Mouse (Mus musculus) MEL (cell line): ENCODE data around the gene Tubb3. TPM values are rescaled to one million over a fixed set of nuclear protein-coding genes. Genes with fewer than 3 reads are reported as not detected.
"Not testable (repeated sequence)": the region's sequence is repeated elsewhere in the genome, so short reads cannot be mapped to it uniquely, and the experiment has no call there.

Experiments used
- DNase-seq: peaks from one replicate; pipeline ENCODE4 v3.0.0; 2011; ENCODE audit warnings: low read depth, low spot score
- H3K27ac ChIP-seq: 2 replicates; pipeline ENCODE4 v1.5.1; 2012; ENCODE audit warnings: low read depth, mild to moderate bottlenecking, control low read depth, low read length, moderate library complexity; ENCODE audit not compliant: control insufficient read depth
- H3K27me3 ChIP-seq, 2 experiments: fragments of 150-350 bp in 1 of 2; sonication (generic) in 1 of 2; 2 replicates each; pipeline ENCODE4 v1.6.1; 2012; ENCODE audit warnings: low read length in 2 of 2, mild to moderate bottlenecking in 2 of 2, improper control_type of control experiment in 1 of 2, moderate library complexity in 1 of 2; ENCODE audit not compliant: insufficient read depth in 2 of 2, control insufficient read depth in 1 of 2
- H3K36me3 ChIP-seq, 2 experiments: 2 replicates each; pipeline ENCODE4 v1.6.1; 2012 to 2014; ENCODE audit warnings: low read length in 2 of 2, improper control_type of control experiment in 1 of 2, inconsistent platforms in 1 of 2, mild to moderate bottlenecking in 1 of 2; ENCODE audit not compliant: insufficient read depth in 2 of 2, control insufficient read depth in 1 of 2
- H3K4me1 ChIP-seq, 2 experiments: fragments of 150-350 bp in 1 of 2; sonication (generic) in 1 of 2; 2 replicates each; pipeline ENCODE4 v1.6.1; 2012; ENCODE audit warnings: low read length in 2 of 2, improper control_type of control experiment in 1 of 2, mild to moderate bottlenecking in 1 of 2; ENCODE audit not compliant: insufficient read depth in 2 of 2, control insufficient read depth in 1 of 2
- H3K4me3 ChIP-seq, 2 experiments: fragments of 150-350 bp in 1 of 2; sonication (generic) in 1 of 2; 2 replicates each; pipeline ENCODE4 v1.5.1; 2012; ENCODE audit warnings: low read depth in 2 of 2, low read length in 2 of 2, mild to moderate bottlenecking in 2 of 2, moderate library complexity in 2 of 2, control low read depth in 1 of 2, improper control_type of control experiment in 1 of 2; ENCODE audit not compliant: control insufficient read depth in 1 of 2, insufficient read depth in 1 of 2
- H3K79me2 ChIP-seq: 2 replicates; pipeline ENCODE4 v1.6.1; 2012; ENCODE audit warnings: mild to moderate bottlenecking, low read length, moderate library complexity; ENCODE audit not compliant: control insufficient read depth, poor library complexity, insufficient read depth
- H3K9ac ChIP-seq: 2 replicates; pipeline ENCODE4 v1.6.1; 2012; ENCODE audit warnings: low read depth, mild to moderate bottlenecking, control low read depth, low read length, moderate library complexity; ENCODE audit not compliant: control insufficient read depth, poor library complexity, severe bottlenecking
- H3K9me3 ChIP-seq: fragments of 150-350 bp; sonication (generic); replicated peaks from 2 replicates; pipeline ENCODE4 v1.6.1; 2012; ENCODE audit warnings: mild to moderate bottlenecking, low read length, improper control_type of control experiment, moderate library complexity; ENCODE audit not compliant: insufficient read depth
- CTCF ChIP-seq, 3 experiments: IDR thresholded peaks in 2 of 3; conservative IDR thresholded peaks in 1 of 3; 2 replicates each; pipeline ENCODE4 v1.5.1; 2011 to 2012; ENCODE audit warnings: low read length in 3 of 3, low read depth in 2 of 3, mild to moderate bottlenecking in 2 of 3, improper control_type of control experiment in 1 of 3, inconsistent platforms in 1 of 3, mixed read lengths in 1 of 3, moderate library complexity in 1 of 3; ENCODE audit not compliant: control insufficient read depth in 1 of 3, insufficient read depth in 1 of 3, poor library complexity in 1 of 3, severe bottlenecking in 1 of 3
- ELF1 ChIP-seq: IDR thresholded peaks from 2 replicates; pipeline ENCODE4 v1.6.1; 2014; ENCODE audit warnings: low read depth, mild to moderate bottlenecking, inconsistent platforms, low read length, improper control_type of control experiment, moderate library complexity
- EP300 ChIP-seq, 2 experiments: IDR thresholded peaks; 2 replicates each; pipeline ENCODE4 v1.6.1; 2011; ENCODE audit warnings: improper control_type of control experiment in 2 of 2, low read length in 2 of 2, low read depth in 1 of 2, mild to moderate bottlenecking in 1 of 2
- ETS1 ChIP-seq: IDR thresholded peaks from 2 replicates; pipeline ENCODE4 v1.6.1; 2012; ENCODE audit warnings: low read depth, mild to moderate bottlenecking, inconsistent platforms, low read length, improper control_type of control experiment, moderate library complexity
- GABPA ChIP-seq: IDR thresholded peaks from 2 replicates; pipeline ENCODE4 v1.6.1; 2012; ENCODE audit warnings: low read depth, mild to moderate bottlenecking, inconsistent platforms, low read length, improper control_type of control experiment, moderate library complexity
- GATA1 ChIP-seq: IDR thresholded peaks from 2 replicates; pipeline ENCODE4 v1.6.1; 2011; ENCODE audit warnings: low read depth, low read length, improper control_type of control experiment
- HCFC1 ChIP-seq: IDR thresholded peaks from 2 replicates; pipeline ENCODE4 v1.6.1; 2012; ENCODE audit warnings: low read depth, mild to moderate bottlenecking, inconsistent platforms, low read length, improper control_type of control experiment, moderate library complexity
- MAX ChIP-seq: IDR thresholded peaks from 2 replicates; pipeline ENCODE4 v1.6.1; 2011; ENCODE audit warnings: low read length, improper control_type of control experiment
- MAZ ChIP-seq: IDR thresholded peaks from 2 replicates; pipeline ENCODE4 v1.6.1; 2012; ENCODE audit warnings: low read depth, mild to moderate bottlenecking, inconsistent platforms, low read length, improper control_type of control experiment
- MXI1 ChIP-seq: IDR thresholded peaks from 2 replicates; pipeline ENCODE4 v1.6.1; 2011; ENCODE audit warnings: mild to moderate bottlenecking, low read depth, low read length, improper control_type of control experiment
- MYC ChIP-seq: IDR thresholded peaks from 2 replicates; pipeline ENCODE4 v1.6.1; 2011; ENCODE audit warnings: low read depth, mild to moderate bottlenecking, low read length, improper control_type of control experiment, moderate library complexity
- RAD21 ChIP-seq: IDR thresholded peaks from 2 replicates; pipeline ENCODE4 v1.6.1; 2011; ENCODE audit warnings: mild to moderate bottlenecking, low read depth, low read length, improper control_type of control experiment
- RCOR1 ChIP-seq: IDR thresholded peaks from 2 replicates; pipeline ENCODE4 v1.6.1; 2012; ENCODE audit warnings: low read depth, mild to moderate bottlenecking, inconsistent platforms, low read length, improper control_type of control experiment
- SMC3 ChIP-seq: IDR thresholded peaks from 2 replicates; pipeline ENCODE4 v1.6.1; 2011; ENCODE audit warnings: low read depth, low read length, improper control_type of control experiment
- TAL1 ChIP-seq: IDR thresholded peaks from 2 replicates; pipeline ENCODE4 v1.6.1; 2012; ENCODE audit warnings: mild to moderate bottlenecking, inconsistent platforms, low read length, moderate library complexity, mixed read lengths
- TBP ChIP-seq: IDR thresholded peaks from 2 replicates; pipeline ENCODE4 v1.8.0; 2011; ENCODE audit warnings: low read depth, low read length, improper control_type of control experiment
- TCF12 ChIP-seq: IDR thresholded peaks from 2 replicates; pipeline ENCODE4 v1.6.1; 2014; ENCODE audit warnings: low read depth, mild to moderate bottlenecking, inconsistent platforms, low read length, improper control_type of control experiment, moderate library complexity
- UBTF ChIP-seq: IDR thresholded peaks from 2 replicates; pipeline ENCODE4 v1.6.1; 2012; ENCODE audit warnings: low read depth, mild to moderate bottlenecking, inconsistent platforms, low read length, improper control_type of control experiment, moderate library complexity, borderline replicate concordance; ENCODE audit not compliant: insufficient read depth
- ZC3H11A ChIP-seq: IDR thresholded peaks from 2 replicates; pipeline ENCODE4 v1.6.1; 2012; ENCODE audit warnings: low read depth, mild to moderate bottlenecking, inconsistent platforms, low read length, improper control_type of control experiment
- ZMIZ1 ChIP-seq: IDR thresholded peaks from 2 replicates; pipeline ENCODE4 v1.6.1; 2012; ENCODE audit warnings: low read depth, mild to moderate bottlenecking, inconsistent platforms, low read length, improper control_type of control experiment, moderate library complexity
- ZNF384 ChIP-seq: IDR thresholded peaks from 2 replicates; pipeline ENCODE4 v1.6.1; 2012; ENCODE audit warnings: low read depth, mild to moderate bottlenecking, inconsistent platforms, low read length, improper control_type of control experiment
- polyA plus RNA-seq, 2 experiments: library from polyadenylated mRNA; stranded (reverse) in 1 of 2; unstranded in 1 of 2; fragments of >175 nt in 1 of 2; fragments of >200 nt in 1 of 2; gene quantifications; 2 replicates each; pipeline versions ENCODE4 v1.2.1 to v1.2.4; 2012; ENCODE audit warnings: low replicate concordance in 2 of 2, low read depth in 1 of 2; ENCODE audit not compliant: insufficient read length in 2 of 2, insufficient read depth in 1 of 2, missing spikeins in 1 of 2
- total RNA-seq: library from RNA; depleted of rRNA; stranded (reverse); fragments of 300-350 nt; gene quantifications from 2 replicates; pipeline ENCODE4 v1.2.3, GENCODE M21; 2012

Tubb3 gene
- total and polyA plus RNA-seq, 3 experiments = 0.69 to 1.4 TPM; not detected in 1

DNA sequence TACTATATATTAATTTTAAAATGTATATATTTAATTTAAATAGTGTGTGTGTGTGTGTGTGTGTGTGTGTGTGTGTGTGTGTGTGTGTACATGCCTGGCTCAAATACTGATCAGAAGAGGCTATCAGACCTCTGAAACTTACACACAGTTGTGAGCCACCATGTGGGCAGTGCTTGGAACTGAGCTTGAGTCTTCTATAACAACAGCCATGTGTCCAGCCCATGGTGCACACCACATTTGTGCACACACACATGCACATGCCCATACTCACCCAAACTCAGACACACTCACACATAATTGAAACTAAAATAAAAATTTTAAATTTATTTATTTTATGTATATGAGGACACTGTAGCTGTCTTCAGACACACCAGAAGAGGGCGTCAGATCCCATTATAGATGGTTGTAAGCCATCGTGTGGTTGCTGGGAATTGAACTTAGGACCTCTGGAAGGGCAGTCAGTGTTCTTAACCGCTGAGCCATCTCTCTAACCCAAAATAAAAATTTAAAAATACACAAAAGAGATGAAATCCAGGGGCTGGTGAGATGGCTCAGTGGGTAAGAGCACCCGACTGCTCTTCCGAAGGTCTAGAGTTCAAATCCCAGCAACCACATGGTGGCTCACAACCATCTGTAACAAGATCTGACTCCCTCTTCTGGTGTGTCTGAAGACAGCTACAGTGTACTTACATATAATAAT lies 3.9 kb downstream of the Tubb3 start:
- peak; percentile 49 for DNase-seq
- H3K36me3 ChIP-seq = peaks cover 0 to 19% of the 10 kb centered on the region in 2 experiments; a peak in 2 of 4 replicates
- H3K9ac ChIP-seq, H3K4me3 ChIP-seq, H3K27ac ChIP-seq, H3K9me3 ChIP-seq, H3K27me3 ChIP-seq, H3K79me2 ChIP-seq: not testable (repeated sequence)
- peak in 1 of 3 experiments; percentile 13; a peak in 1 of 6 replicates for TF ChIP-seq CTCF (IDR thresholded peaks at IDR 0.05 in 2 of 3, conservative IDR thresholded peaks at IDR 0.05 in 1 of 3; ENCODE audit: control insufficient read depth in 1 of 3, insufficient read depth in 1 of 3, low read depth in 2 of 3, low read length in 3 of 3, poor library complexity in 1 of 3, severe bottlenecking in 1 of 3)
- peak; percentile 97 for TF ChIP-seq TBP
- H3K4me1 ChIP-seq = peaks cover 0 to 31% of the 10 kb centered on the region in 2 experiments; a peak in 3 of 4 replicates

DNA sequence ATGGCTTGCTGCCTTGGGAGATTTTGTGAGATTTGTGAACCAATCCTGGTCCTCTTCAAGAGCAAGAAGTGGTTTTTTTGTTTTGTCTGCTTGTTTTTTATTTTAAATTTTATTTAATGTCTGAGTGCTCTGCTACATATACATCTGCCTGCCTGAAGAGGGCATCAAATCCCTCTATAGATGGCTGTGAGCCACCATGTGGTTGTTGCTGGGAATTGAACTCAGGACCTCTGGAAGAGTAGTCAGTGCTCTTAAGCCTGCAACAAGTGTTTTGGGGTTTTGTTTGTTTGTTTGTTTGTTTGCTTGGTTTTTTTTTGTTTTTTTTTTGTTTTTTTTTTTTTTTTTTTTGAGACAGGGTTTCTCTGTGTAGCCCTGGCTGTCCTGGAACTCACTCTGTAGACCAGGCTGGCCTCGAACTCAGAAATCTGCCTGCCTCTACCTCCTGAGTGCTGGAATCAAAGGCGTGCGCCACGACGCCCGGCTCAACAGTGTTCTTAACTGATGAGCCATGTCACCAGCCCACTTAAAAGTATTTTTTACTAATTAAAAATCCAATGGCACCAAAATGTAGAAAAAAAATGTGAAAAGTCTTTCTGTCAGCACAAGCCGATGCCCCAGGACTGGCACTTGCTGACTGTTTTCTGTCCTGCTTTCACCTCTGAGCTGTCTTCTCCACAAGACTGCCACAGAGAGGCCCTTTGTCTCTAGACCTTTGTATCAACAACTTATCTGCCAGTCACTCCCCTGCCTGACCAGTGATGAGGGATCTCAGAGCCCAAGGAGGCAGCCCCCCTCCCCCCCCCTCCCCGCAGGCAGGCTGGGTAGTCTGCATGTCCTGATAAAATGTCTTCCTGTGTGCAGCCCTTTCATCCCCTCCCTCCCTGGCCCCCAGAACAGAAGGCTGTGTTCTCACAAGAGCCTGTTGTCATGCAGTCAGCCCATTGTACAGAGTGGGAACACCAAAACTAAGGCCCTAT lies 5.0 kb downstream of the Tubb3 start:
- H3K4me1 ChIP-seq = peaks cover 0 to 25% of the 10 kb centered on the region in 2 experiments; a peak in 3 of 4 replicates
- H3K36me3 ChIP-seq = peaks cover 0 to 12% of the 10 kb centered on the region in 2 experiments; a peak in 2 of 4 replicates
- no peaks in the 10 kb centered on the region for H3K27me3 ChIP-seq
- H3K9ac ChIP-seq = 0 out of 2 replicates have a peak overlapping the region, but pooled peaks have one; percentile 7
- H3K27ac ChIP-seq = peak overlapping the region; percentile 46
- no peaks in the 10 kb centered on the region for H3K9me3 ChIP-seq
- TF ChIP-seq MAZ (peak; percentile 93; the same call in 1 of the 2 replicates), ZNF384 (peak; percentile 57), HCFC1 (0 out of 2 replicates have a peak, but pooled peaks have one; percentile 28), MYC (peak; percentile 63; the same call in 1 of the 2 replicates), ELF1 (no peak), ETS1 (peak; percentile 29; the same call in 1 of the 2 replicates), RCOR1 (peak; percentile 43), RAD21 (peak; percentile 45), TBP (peak; percentile 90), ZC3H11A (0 out of 2 replicates have a peak, but pooled peaks have one; percentile 17), EP300 (IDR thresholded peaks at IDR 0.05; ENCODE audit: low read depth in 1 of 2, low read length in 2 of 2) (peak; percentile 41 to 68; a peak in 3 of 4 replicates), ZMIZ1 (no peak), GATA1 (peak; percentile 5; the same call in 1 of the 2 replicates), TCF12 (peak; percentile 69), MXI1 (no peak), SMC3 (peak; percentile 62), GABPA (no peak), CTCF (IDR thresholded peaks at IDR 0.05 in 2 of 3, conservative IDR thresholded peaks at IDR 0.05 in 1 of 3; ENCODE audit: control insufficient read depth in 1 of 3, insufficient read depth in 1 of 3, low read depth in 2 of 3, low read length in 3 of 3, poor library complexity in 1 of 3, severe bottlenecking in 1 of 3) (peak; percentile 54 to 92 (median 58)), UBTF (no peak), MAX (no peak), TAL1 (peak; percentile 54)
- TF ChIP-seq, all 39 proteins: peak for 15
- Histone ChIP-seq H3K79me2 (no peaks in the 10 kb centered on the region), H3K4me3 (no peak overlapping the region)
- peak; percentile 85 for DNase-seq
